In the genomic region with DNA sequence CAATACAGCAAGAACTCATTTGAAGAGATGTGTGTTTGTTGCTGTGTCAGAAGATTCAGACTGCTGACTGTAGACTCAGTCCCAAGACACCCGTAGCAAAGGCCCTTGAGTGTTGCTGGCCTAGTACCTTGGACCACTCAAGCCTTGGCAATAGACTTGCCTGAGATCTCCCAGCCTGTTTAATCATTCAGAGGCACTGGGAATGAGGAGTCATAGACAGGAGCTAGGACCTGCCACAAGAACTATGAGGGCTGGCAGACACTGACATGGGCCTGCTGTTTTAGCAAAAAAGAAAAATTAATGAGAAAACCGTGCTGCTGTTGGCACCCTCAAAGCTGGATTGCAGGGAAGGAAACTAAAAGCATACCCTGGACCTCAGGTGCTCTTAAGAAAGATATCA, we compare ENCODE assay signal across 22 mouse cellular contexts.
"Had no signal": no experiment of that assay in that cellular context is flagged by ENCODE, and none has a peak within 500 bp of the region (broad histone marks: within the 10 kb centered on the region; RNA-seq: fewer than 3 reads in every experiment).

No protein-coding gene starts in this region.

- H3K9me3 ChIP-seq: heart, embryonic 10.5 days; heart, embryonic 12.5 days; hindbrain, embryonic 10.5 days; hindbrain, embryonic 12.5 days; intestine, embryonic 15.5 days; limb, embryonic 10.5 days; limb, embryonic 12.5 days had no signal

- DNase-seq: heart, adult 18-20 months; heart, postnatal 10 days; heart, postnatal 4 days; kidney, adult 18-20 months; kidney, postnatal 10 days; kidney, postnatal 25 days; kidney, postnatal 4 days; liver had no signal

- H3K4me1 ChIP-seq: heart, embryonic 10.5 days; hindbrain, embryonic 10.5 days; hindbrain, embryonic 12.5 days; intestine, embryonic 15.5 days; limb, embryonic 10.5 days; limb, embryonic 12.5 days had no signal

- H3K4me2 ChIP-seq: heart, embryonic 12.5 days; hindbrain, embryonic 12.5 days; hindbrain, embryonic 14.5 days; intestine, embryonic 15.5 days; limb, embryonic 12.5 days; liver, embryonic 11.5 days had no signal

- H3K27ac ChIP-seq: heart, embryonic 10.5 days; hindbrain, embryonic 10.5 days; hindbrain, embryonic 12.5 days; hindbrain, embryonic 14.5 days; intestine, embryonic 15.5 days; layer of hippocampus, adult 2 months; left cerebral cortex, adult 2 months; limb, embryonic 10.5 days; limb, embryonic 12.5 days had no signal

- ATAC-seq: forebrain, embryonic 16.5 days; hindbrain, embryonic 16.5 days; intestine, embryonic 15.5 days; intestine, postnatal 0 days had no signal

- H3K4me3 ChIP-seq: heart, embryonic 10.5 days; heart, embryonic 12.5 days; hindbrain, embryonic 10.5 days; hindbrain, embryonic 12.5 days; intestine, embryonic 15.5 days; layer of hippocampus, adult 2 months; left cerebral cortex, adult 2 months; limb, embryonic 10.5 days; limb, embryonic 12.5 days had no signal

- H3K27me3 ChIP-seq: heart, embryonic 12.5 days; hindbrain, embryonic 12.5 days; intestine, embryonic 15.5 days; limb, embryonic 12.5 days had no signal

- H3K9ac ChIP-seq: heart, embryonic 12.5 days; hindbrain, embryonic 12.5 days; hindbrain, embryonic 14.5 days; intestine, embryonic 15.5 days; limb, embryonic 12.5 days had no signal
